Mouse (Mus musculus): Measurements from ENCODE around the gene Cyp2d11.
"Not testable (repeated sequence)": the region's sequence is repeated elsewhere in the genome, so short reads cannot be mapped to it uniquely, and the experiment has no call there.

The Cyp2d11 gene

GRCm38 (mm10) chr15:82368146-82368545 lies 25.7 kb downstream of the Cyp2d11 start:
- no peak for TF ChIP-seq POU5F1 (IDR thresholded peaks at IDR 0.05; ENCODE audit: borderline replicate concordance, low read length)
- TF ChIP-seq NANOG (IDR thresholded peaks at IDR 0.05; ENCODE audit: borderline replicate concordance, low read length): no peak
- no peak for TF ChIP-seq CTCF (conservative IDR thresholded peaks at IDR 0.05; ENCODE audit: low read length)
- no peaks in the 10 kb centered on the region for H3K4me1 ChIP-seq (replicated peaks; ENCODE audit: low read depth, low read length)
- H3K9me3 ChIP-seq (ENCODE audit: low read length): no peaks in the 10 kb centered on the region
- H3K36me3 ChIP-seq (ENCODE audit: insufficient read depth, low read length): no peaks in the 10 kb centered on the region
- H3K4me3 ChIP-seq (replicated peaks; ENCODE audit: low read length): no peak overlapping the region
- 0 out of 2 replicates have a peak, but pooled peaks cover 3% of the 10 kb centered on the region for H3K27me3 ChIP-seq (ENCODE audit: insufficient read depth, low read length)

- peaks cover 14% of the 10 kb centered on the region for H3K4me1 ChIP-seq (replicated peaks; ENCODE audit: low read depth, low read length)
- not testable (repeated sequence) for H3K36me3 ChIP-seq (ENCODE audit: insufficient read depth, low read length); H3K4me3 ChIP-seq (replicated peaks; ENCODE audit: low read length); H3K27me3 ChIP-seq (ENCODE audit: insufficient read depth, low read length); H3K9me3 ChIP-seq (ENCODE audit: low read length)
Measured at GRCm38 (mm10) chr15:82364561-82364960, 29.3 kb downstream of the Cyp2d11 start.

- H3K27me3 ChIP-seq (ENCODE audit: insufficient read depth, low read length); H3K36me3 ChIP-seq (ENCODE audit: insufficient read depth, low read length); H3K9me3 ChIP-seq (ENCODE audit: low read length); H3K4me3 ChIP-seq (replicated peaks; ENCODE audit: low read length): not testable (repeated sequence)
- peaks cover 15% of the 10 kb centered on the region for H3K4me1 ChIP-seq (replicated peaks; ENCODE audit: low read depth, low read length)
Measured at GRCm38 (mm10) chr15:82363801-82364200, 30.0 kb downstream of the Cyp2d11 start.

- Histone ChIP-seq H3K27me3 (ENCODE audit: insufficient read depth, low read length) (no peaks in the 10 kb centered on the region), H3K4me1 (replicated peaks; ENCODE audit: low read depth, low read length) (peaks cover 30% of the 10 kb centered on the region), H3K4me3 (replicated peaks; ENCODE audit: low read length) (no peak overlapping the region), H3K36me3 (ENCODE audit: insufficient read depth, low read length) (no peaks in the 10 kb centered on the region), H3K9me3 (ENCODE audit: low read length) (no peaks in the 10 kb centered on the region)
- TF ChIP-seq CTCF (conservative IDR thresholded peaks at IDR 0.05; ENCODE audit: low read length): no peak
- TF ChIP-seq POU5F1 (IDR thresholded peaks at IDR 0.05; ENCODE audit: borderline replicate concordance, low read length): no peak
- no peak for TF ChIP-seq NANOG (IDR thresholded peaks at IDR 0.05; ENCODE audit: borderline replicate concordance, low read length)
Measured at GRCm38 (mm10) chr15:82362234-82362633, 31.6 kb downstream of the Cyp2d11 start.

- TF ChIP-seq POU5F1 (IDR thresholded peaks at IDR 0.05; ENCODE audit: borderline replicate concordance, low read length) (no peak), CTCF (conservative IDR thresholded peaks at IDR 0.05; ENCODE audit: low read length) (peak; percentile 12), NANOG (IDR thresholded peaks at IDR 0.05; ENCODE audit: borderline replicate concordance, low read length) (no peak)
- no peaks in the 10 kb centered on the region for H3K9me3 ChIP-seq (ENCODE audit: low read length)
Measured at GRCm38 (mm10) chr15:82361459-82362018, 32.3 kb downstream of the Cyp2d11 start.

GRCm38 (mm10) chr15:82358431-82359260 lies 35.2 kb downstream of the Cyp2d11 start:
- H3K9me3 ChIP-seq (ENCODE audit: low read length): no peaks in the 10 kb centered on the region
- H3K27me3 ChIP-seq (ENCODE audit: insufficient read depth, low read length): no peaks in the 10 kb centered on the region
- H3K4me3 ChIP-seq (replicated peaks; ENCODE audit: low read length): peak overlapping the region; percentile 56
- TF ChIP-seq CTCF (conservative IDR thresholded peaks at IDR 0.05; ENCODE audit: low read length) (no peak), NANOG (IDR thresholded peaks at IDR 0.05; ENCODE audit: borderline replicate concordance, low read length) (no peak), POU5F1 (IDR thresholded peaks at IDR 0.05; ENCODE audit: borderline replicate concordance, low read length) (no peak)
- H3K4me1 ChIP-seq (replicated peaks; ENCODE audit: low read depth, low read length): peaks cover 39% of the 10 kb centered on the region
- peaks cover 9% of the 10 kb centered on the region for H3K36me3 ChIP-seq (ENCODE audit: insufficient read depth, low read length)

More at GRCm38 (mm10) chr15:82361459-82362018, 32.3 kb downstream of the Cyp2d11 start:
- Histone ChIP-seq H3K4me3 (replicated peaks; ENCODE audit: low read length) (no peak overlapping the region), H3K4me1 (replicated peaks; ENCODE audit: low read depth, low read length) (peaks cover 31% of the 10 kb centered on the region), H3K27me3 (ENCODE audit: insufficient read depth, low read length) (no peaks in the 10 kb centered on the region), H3K36me3 (ENCODE audit: insufficient read depth, low read length) (peaks cover 2% of the 10 kb centered on the region)

- TF ChIP-seq CTCF (conservative IDR thresholded peaks at IDR 0.05; ENCODE audit: low read length) (peak; percentile 59), NANOG (IDR thresholded peaks at IDR 0.05; ENCODE audit: borderline replicate concordance, low read length) (no peak)
- H3K4me1 ChIP-seq (replicated peaks; ENCODE audit: low read depth, low read length): peaks cover 64% of the 10 kb centered on the region
- no peaks in the 10 kb centered on the region for H3K9me3 ChIP-seq (ENCODE audit: low read length)
- peaks cover 37% of the 10 kb centered on the region for H3K36me3 ChIP-seq (ENCODE audit: insufficient read depth, low read length)
- no peaks in the 10 kb centered on the region for H3K27me3 ChIP-seq (ENCODE audit: insufficient read depth, low read length)
- peak within 1 kb of the TSS; percentile 99 for H3K4me3 ChIP-seq (replicated peaks; ENCODE audit: low read length)
Measured at GRCm38 (mm10) chr15:82354126-82354945, 39.5 kb downstream of the Cyp2d11 start, which contains the start of gene Ndufa6. Gene Ndufa6 (minus strand): TSS chr15:82354322.

GRCm38 (mm10) chr15:82353745-82354113 lies 40.1 kb downstream of the Cyp2d11 start:
- H3K4me1 ChIP-seq (replicated peaks; ENCODE audit: low read depth, low read length): peaks cover 67% of the 10 kb centered on the region
- H3K36me3 ChIP-seq (ENCODE audit: insufficient read depth, low read length): peaks cover 43% of the 10 kb centered on the region
- no peaks in the 10 kb centered on the region for H3K9me3 ChIP-seq (ENCODE audit: low read length)
- H3K27me3 ChIP-seq (ENCODE audit: insufficient read depth, low read length): no peaks in the 10 kb centered on the region
- TF ChIP-seq CTCF (conservative IDR thresholded peaks at IDR 0.05; ENCODE audit: low read length): no peak
- TF ChIP-seq POU5F1 (IDR thresholded peaks at IDR 0.05; ENCODE audit: borderline replicate concordance, low read length): no peak
- no peak for TF ChIP-seq NANOG (IDR thresholded peaks at IDR 0.05; ENCODE audit: borderline replicate concordance, low read length)
- H3K4me3 ChIP-seq (replicated peaks; ENCODE audit: low read length): peak overlapping the region; percentile 99
